Mouse (Mus musculus): ENCODE measurements around the gene Epn3.

- TF ChIP-seq POLR2A (IDR thresholded peaks at IDR 0.05; ENCODE audit: insufficient read length, low read depth) (no peak), MAX (IDR thresholded peaks at IDR 0.05; ENCODE audit: low read depth) (no peak), MYOG (IDR thresholded peaks at IDR 0.05; ENCODE audit: control insufficient read depth in 1 of 3, insufficient read depth in 1 of 3, insufficient read length in 2 of 3, low read depth in 2 of 3) (no peak), POLR2AphosphoS2 (IDR thresholded peaks at IDR 0.05; ENCODE audit: insufficient read length, low read depth) (no peak), MYOD1 (IDR thresholded peaks at IDR 0.05; ENCODE audit: control insufficient read depth in 1 of 3, insufficient read length in 2 of 3, low read depth in 2 of 3) (no peak), TCF12 (IDR thresholded peaks at IDR 0.05; ENCODE audit: insufficient read depth, poor library complexity, severe bottlenecking) (no peak)
These were observed 35.6 kb downstream of the Epn3 start for GRCm38 (mm10) chr11:94464170-94464569.

Measured in myocyte (in vitro differentiated cells).